Mouse (Mus musculus): Measurements from ENCODE around the gene Gm10964.
"Not testable (repeated sequence)": the region's sequence is repeated elsewhere in the genome, so short reads cannot be mapped to it uniquely, and the experiment has no call there.

Gene Gm10964

GRCm38 (mm10) chr3:103780271-103780670, 41.1 kb downstream of the Gm10964 start:
- DNase-seq, result no peak

DNA sequence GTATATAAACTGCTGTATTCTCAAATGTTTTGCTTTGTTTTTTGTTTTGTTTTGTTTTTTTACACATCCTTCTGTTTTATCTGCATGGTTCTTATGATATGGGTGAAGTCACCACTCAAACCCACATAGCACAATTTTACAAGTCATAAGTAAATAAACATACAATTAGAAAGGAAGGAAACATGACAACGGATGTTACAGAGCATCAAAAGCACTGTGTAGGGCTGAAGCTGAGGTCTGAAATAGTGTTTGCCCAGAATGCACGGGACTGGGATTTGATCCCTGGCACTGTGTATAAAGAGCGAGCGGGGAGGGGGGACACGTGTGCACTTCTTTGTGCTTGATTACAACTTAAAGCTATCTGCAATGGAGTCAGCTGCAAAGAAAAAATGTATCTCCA, 41.6 kb downstream of the Gm10964 start:
- no peak for DNase-seq

DNA sequence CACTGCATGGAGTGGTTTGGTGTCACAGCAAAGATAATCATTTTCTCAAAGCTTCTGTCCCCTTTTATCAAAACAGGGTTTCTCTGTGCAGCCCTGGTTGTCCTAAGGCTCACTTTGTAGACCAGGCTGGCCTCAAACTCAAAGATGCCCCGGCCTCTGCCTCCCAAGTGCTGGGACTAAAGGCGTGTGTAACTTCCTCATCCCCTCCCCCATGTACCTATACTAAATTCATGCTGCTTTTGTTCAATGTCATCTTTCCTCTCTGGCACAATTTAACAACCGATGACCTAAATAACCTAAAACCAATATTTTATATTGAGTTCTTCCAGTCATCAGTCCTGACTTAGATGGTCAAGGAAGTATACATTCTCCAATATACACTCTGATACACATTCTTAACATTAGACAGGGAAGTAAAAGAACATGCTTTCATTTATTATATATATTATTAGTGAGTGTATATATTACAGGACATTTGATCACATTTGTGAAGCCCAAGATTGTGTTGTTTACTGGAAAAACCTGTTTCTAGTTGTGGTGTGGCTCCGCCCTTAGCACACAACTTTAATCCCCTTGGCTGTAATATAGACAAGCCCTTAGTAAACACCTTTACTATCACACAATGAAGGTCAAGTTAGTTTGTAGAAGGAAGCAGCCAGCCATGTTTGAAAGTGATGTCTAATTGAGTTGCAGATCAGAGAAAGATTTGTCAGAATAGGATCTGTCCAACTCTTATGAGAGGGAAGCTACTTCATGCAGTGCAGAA, 43.9 kb downstream of the Gm10964 start:
- DNase-seq, result no peak

DNA sequence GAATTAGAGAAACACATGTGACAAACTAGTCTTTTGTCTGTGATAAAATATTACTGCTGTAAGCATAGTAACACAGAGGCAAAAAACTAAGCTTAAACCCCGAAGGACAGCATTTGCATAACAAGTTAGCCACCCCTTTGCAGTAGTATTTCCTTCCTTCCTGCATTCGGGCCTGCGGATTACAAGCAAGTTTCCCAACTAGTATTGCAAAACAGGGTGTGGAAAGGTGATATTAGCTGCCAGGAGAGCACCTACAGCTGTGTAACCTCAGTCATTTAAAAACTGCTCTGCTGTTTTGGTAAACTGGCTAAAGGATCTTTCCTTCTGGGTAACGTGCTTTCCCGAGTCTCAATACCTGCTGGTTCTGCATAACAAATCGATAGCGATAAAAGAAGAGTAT, 48.1 kb downstream of the Gm10964 start:
- DNase-seq, result no peak

DNA sequence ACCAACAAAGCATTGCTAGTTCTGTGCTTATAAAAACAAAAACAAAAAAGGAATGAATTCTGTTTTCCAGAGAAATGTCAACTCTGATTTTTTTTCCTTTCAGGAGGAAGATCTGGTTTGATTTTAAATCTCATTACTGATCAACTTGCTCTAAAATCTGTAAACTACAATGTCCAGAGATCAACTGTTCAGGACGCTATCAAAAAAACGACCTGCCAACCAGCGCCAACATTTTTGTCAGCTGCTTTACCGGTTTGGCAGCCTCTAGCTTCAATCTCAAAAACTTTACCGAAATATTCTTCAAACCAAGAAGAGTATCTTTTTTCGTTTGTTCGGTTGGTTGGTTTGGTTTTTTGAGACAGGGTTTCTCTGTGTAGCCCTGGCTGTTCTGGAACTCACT, 49.9 kb downstream of the Gm10964 start:
- DNase-seq, result no peak

DNA sequence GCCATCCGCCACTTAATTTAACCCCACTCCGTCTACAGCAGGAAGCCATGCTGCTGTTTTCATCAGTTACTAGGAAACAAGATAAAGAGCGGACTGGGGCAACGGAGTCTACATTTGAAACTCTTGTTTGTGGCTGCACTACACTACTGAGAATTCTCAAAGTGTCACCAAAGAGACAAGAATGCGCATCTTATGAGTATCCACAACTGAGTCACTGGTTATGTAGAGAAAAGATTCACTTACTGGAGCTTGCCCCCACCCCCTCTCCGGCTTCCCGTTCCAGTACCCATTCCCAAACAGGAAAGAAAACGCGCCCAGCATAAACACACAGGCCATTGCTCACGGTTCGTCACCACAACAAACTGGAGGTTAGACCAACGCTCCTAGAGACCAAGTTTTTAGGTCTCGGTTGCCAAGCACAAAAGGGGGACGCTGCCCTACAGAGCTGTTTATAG, 50.8 kb downstream of the Gm10964 start:
- peak; percentile 46 for DNase-seq

GRCm38 (mm10) chr3:103790346-103791145, 51.4 kb downstream of the Gm10964 start:
- DNase-seq, result peak; percentile 58

GRCm38 (mm10) chr3:103791230-103792110, 52.3 kb downstream of the Gm10964 start, which contains the start of gene Hipk1:
Gene Hipk1, minus strand, starts transcription at chr3:103791563.
- peak; percentile 95 for DNase-seq

DNA sequence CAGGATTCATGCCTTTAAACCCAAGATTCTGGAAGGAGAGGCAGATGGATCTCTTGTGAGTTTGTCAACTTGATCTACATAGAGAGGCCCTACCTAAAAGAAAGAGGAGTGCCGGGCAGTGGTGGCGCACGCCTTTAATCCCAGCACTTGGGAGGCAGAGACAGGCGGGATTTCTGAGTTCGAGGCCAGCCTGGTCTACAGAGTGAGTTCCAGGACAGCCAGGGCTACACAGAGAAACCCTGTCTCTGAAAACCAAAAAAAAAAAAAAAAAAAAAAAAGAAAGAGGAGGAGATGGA, 52.9 kb downstream of the Gm10964 start:
- not testable (repeated sequence) for DNase-seq

- DNase-seq, result no peak
Measured at GRCm38 (mm10) chr3:103792566-103792965, 53.4 kb downstream of the Gm10964 start.

Data from cerebellum, adult 11-12 months (tissue).